Mouse (Mus musculus) adrenal gland, postnatal 36 days (tissue): Measurements from ENCODE around the gene Glb1l. TPM values are rescaled to one million over a fixed set of nuclear protein-coding genes. Genes with fewer than 3 reads are reported as not detected.
A peak's percentile ranks its signal among the peaks of the same experiment; 100 is the strongest.

ENCODE experiments used
- DNase-seq, 2 experiments: peaks; one replicate each; pipeline ENCODE4 v3.0.0; 2021; ENCODE audit warnings: mixed read lengths in 1 of 2
- total RNA-seq, 2 experiments: library from RNA; stranded (reverse); gene quantifications; 2 replicates each; pipeline ENCODE4 v1.2.3; 2021

The Glb1l gene
- total RNA-seq, 2 experiments from 2014 or later = 20.2 to 22.2 TPM

DNA sequence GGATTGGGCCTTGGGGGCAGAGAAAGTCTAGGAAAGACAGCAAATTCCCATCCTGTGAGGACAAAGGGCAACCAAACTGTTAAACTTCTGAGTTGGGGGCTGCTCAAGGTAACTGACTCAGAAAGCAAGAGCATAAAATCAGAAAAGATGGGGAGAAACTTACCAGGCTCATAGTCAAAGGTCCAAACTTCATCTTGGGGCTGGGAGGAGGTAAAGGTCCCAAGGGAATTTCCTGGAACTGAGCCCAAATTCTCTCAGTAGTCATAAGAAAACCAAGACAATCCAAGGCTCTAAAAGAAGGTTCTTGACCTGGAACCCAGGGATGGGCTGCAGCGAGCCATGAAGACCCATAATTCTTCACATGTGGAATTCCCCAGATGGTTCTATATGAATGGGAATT lies 9.4 kb downstream of the Glb1l start:
- DNase-seq = no peak

DNA sequence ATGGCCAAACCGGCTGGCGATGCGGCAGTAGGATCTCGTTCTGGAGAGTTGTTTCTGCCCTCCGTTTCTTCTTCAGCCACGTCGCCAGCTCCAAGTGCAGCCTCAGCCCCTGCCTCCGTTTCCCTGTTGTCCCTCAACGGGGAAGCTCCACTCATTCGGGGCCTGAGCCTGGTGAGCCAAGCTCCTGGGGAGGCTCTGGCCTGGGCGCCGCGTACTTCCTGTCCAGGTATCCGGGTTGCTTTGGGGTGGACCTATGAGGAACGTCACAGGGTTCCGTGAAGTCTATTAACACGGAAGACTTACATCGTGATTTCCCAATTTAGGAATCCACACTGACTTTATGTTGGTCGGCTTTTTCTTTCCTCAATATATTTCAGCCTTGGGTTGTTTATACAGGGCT lies 18.2 kb downstream of the Glb1l start:
- DNase-seq = peak; percentile 65 to 74

DNA sequence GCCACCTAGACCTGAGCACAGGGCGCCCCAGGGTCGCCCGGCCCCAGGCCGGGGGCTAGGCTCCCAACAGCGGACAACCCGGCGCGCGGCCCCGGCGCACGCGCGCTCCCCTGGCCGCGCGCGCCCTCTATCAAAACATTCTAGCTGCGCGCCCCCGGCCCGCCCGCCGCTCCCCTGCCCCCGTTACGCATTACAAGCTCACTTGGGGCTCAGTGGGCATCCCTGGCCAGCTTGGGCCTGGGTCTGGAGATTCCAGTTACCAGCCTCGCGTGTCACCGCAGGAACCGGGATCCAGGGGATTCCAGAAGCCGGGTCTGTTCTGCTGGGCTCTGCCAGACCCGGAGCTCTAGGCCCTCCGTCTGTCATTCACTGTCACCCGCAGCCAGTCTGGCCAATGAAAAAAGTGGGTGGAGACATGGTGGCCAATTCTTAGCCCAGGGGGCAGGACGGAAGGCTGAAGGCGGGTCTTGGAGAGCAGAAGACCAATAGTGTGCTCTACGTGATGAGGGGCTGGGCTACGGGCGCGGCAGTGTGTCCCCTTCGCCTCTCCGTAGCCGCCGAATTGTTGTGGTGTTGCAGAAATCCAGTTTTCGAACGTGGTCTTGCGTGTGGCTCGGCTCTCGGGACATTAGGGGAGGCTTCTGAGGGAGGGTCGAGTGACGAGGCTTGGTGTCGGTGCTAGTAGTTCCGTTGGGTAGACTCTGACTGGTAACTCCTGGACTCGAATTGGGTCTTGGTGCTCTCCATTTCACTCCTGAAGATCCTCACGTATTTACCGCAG lies 18.8 kb downstream of the Glb1l start, which contains the start of the genes Ankzf1 and Atg9a:
Gene Ankzf1 (plus strand): TSS at position 530 of the 781 bp plus-strand sequence.
Gene Atg9a (minus strand): TSS at position 575 of the 781 bp plus-strand sequence.
- peak; percentile 95 to 96 for DNase-seq

DNA sequence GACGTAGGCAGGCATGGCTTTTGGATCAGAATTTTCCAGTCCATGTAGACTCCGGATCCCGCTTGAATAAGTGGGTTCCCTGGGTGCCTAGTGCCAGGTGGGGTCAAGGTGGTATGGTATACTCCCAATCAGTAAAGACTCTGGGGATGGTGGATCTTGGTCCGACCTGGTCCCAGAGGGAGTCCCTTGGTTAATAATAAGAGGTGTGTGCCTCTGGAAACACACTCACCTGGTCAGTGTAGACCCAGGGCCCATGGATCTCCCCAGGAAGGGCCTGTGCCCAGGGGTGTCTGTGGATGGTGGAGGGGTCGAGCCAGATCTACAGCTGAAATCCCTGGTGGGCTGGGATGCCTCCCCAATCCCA lies 19.4 kb downstream of the Glb1l start:
- no peak for DNase-seq

DNA sequence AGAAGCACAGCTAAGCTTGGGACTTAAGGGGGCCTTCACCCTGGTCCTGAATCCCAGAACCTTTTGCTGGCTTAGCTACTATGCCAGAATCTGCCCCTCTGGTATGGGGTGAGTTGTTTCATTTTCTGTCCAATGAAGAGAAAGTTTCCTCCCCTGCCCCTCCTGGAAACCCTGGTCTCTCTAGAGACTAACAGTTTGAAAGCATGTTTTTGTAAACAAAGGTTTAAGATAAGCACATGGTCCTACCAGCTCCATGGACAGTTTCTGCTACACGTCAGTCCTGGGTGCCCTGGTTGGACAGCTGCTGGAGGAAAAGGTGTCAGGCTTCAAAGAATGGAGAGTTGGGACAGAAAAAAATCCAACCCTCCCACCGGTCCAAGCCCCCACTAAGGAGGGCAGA lies 20.0 kb downstream of the Glb1l start:
- DNase-seq = no peak

DNA sequence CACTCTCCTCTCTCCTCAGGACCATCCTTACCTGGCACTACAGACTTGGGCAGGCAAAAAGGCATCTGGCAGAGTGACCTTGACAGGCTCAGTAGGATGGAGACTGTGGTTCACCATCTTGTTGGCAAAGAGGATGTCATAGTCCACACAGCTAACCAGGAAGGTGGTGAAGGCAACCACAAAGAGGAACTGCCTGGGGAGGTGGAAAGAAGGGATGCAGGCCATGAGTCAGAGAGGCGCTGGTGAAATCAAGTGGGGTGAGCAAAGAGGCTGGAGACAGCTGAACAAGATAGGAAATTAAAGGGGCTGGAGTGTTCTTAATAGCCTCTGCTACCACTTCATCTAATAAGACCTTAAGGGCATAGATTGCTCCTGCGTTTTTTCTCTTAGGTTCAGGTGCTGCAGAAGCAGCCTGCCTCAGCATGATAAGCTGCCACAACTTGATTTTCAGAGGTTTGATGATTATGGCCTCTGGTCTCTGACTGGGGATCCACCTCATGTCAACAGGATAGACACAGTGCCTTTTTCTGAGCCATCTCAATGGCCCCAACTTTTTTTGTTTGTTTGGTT lies 22.6 kb downstream of the Glb1l start:
- DNase-seq = no peak

DNA sequence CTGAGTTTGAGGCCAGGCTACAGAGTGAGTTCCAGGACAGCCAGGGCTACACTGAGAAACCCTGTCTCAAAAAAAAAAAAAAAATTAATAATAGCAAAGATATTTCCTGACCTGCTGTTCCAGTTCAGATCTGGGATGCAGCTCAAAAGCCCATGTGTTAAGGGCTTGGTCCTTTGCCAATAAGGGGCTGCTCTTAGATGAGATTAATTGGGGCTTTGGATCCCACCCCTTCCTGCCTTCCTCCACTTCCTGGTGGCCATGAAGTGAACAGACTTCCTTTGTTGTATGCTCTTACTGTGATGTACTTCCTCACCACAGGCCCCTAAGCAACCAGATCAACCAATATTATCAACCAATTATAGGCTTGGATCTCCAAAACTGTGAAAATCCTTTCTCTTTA lies 23.5 kb downstream of the Glb1l start:
- no peak for DNase-seq

DNA sequence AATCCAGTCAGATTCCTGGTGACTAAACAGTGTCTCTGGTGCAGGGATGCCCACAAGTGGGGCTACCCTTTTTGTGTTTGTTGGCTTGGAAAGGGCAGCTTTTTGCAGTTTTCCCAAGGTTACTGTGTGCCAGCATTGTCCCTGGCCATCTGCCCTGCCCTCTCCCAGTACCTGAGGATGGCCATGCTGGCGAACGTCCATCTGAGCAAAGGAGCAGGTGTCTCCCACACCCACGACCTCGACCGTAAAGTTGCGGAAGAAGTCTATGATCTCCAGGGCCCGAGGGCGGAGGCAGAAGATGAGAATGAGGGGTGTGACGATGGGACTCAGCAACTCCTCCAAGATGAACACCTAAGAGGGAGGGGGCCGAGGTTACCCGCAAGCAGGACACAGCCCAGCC lies 25.1 kb downstream of the Glb1l start:
- no peak for DNase-seq

DNA sequence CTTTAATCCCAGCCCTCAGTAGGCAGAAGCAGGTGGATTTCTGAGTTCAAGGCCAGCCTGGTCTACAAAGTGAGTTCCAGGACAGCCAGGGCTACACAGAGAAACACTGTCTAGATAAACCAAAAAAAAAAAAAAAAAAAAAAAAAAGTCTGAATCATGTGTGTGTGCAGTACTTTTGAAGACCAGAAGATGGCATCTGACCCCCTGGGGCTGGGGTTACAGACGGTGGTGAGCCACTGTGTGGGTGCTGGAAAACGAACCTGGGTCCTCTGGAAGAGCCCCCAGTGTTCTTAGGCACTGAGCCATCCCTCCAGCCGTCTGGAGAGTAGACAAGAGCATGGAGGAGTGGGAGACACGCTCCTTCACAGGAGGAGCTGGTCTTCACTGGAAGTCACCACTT lies 28.5 kb downstream of the Glb1l start:
- no peak for DNase-seq

DNA sequence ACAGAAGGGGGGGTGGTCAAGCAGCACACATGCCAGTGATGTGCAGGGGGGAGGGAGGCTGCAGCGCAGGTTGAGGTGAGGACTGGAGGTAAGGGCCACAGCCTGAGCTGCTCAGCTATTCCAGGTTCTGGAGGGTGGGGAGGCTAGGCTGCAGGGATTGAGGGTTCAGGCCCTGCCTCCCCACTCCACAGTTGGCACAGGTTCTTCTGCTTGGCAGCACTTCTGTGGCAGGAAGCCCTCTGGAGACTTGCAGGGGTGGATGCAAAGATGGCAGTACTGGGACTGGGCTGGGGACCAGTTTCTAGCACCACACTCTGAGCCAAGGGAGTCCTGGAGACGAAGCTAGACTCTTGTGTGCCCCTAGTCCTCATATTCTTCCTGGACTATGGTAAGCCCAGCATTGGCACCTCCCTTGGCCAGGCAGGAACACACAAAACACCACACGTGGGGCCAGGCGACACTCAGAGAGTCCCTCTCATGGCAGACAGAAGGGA lies 29.2 kb downstream of the Glb1l start:
- no peak for DNase-seq

DNA sequence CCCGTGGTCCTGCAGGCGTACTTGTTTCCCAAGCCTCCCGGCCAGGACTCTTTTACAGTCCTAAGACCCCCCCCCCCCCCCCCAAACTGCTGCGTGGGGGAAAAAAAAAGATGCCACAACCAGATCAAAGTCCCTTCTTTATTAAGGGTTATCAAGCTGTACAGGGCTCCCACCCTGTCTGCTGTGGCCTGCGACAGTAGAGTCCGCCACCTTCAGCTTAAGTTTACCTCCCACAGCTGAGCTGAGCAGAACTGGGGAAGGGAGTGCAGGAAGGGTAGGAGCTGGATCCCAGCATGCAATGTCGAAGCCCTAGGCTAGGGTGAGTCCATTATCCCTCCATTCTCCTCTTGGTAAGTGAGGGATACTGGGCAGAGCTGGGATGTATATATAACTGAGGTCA lies 29.9 kb downstream of the Glb1l start:
- no peak for DNase-seq

DNA sequence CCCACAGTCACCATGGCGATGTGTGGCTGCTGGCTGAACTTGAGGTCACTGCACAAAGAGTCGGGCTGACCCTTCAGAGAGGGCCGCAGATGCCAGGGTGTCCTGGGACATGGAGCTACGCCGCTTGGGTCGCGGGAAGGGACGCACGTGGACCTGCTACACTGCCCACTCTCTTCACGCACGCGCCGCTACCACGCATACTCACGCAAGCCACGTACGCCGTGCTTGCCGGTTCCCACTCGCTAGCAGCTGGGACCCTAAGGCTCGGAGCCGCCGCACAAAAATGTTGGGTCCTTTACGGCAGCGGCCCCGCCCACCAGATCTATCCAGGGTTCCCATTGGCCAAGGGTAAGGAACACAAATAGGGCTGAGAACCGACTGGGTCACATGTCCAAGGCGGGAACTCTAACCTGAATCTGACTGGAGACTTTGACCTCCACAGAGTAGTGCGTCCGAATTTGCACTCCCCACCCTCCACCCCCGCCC lies 30.5 kb downstream of the Glb1l start, which contains the start of gene Abcb6:
Gene Abcb6 (minus strand): TSS at position 288 of the 486 bp plus-strand sequence.
- peak; percentile 90 to 93 for DNase-seq

DNA sequence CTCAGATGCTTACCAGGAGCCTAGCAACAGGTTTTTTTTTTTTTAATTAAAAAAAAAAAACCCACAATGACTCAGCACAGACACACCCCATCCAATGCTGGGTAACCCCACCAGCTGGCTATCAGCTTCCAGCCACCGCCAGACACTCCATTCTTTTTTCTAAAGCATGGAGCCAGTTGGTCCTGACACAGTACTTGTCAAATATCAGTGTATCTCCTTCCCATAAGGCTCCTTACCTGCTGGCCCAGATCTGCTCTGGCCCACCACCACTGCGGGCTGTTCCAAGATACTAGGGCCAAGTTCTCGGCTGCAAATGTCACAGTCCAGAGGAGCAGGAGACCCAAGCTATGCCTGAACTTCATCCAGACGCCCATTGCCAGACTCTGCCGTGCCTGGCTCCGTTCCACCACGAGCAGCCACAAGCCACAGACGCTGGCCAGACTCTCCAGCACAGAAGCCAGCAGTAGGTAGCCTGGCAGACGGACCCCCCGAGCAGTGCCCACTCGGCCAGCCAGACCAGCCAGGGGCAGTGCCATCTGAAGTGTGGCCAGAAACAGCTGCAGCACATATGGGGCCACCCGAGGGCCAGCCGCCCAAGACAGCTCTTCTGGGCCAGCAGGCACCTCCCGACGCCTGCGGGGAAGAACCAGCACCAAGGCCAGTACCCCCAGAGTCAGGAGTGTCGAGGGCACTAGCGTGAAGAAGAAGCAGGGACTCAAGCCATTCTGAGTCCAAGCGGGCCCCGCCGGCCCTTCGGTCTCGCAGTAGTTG lies 31.1 kb downstream of the Glb1l start:
- DNase-seq = peak; percentile 42 to 66

DNA sequence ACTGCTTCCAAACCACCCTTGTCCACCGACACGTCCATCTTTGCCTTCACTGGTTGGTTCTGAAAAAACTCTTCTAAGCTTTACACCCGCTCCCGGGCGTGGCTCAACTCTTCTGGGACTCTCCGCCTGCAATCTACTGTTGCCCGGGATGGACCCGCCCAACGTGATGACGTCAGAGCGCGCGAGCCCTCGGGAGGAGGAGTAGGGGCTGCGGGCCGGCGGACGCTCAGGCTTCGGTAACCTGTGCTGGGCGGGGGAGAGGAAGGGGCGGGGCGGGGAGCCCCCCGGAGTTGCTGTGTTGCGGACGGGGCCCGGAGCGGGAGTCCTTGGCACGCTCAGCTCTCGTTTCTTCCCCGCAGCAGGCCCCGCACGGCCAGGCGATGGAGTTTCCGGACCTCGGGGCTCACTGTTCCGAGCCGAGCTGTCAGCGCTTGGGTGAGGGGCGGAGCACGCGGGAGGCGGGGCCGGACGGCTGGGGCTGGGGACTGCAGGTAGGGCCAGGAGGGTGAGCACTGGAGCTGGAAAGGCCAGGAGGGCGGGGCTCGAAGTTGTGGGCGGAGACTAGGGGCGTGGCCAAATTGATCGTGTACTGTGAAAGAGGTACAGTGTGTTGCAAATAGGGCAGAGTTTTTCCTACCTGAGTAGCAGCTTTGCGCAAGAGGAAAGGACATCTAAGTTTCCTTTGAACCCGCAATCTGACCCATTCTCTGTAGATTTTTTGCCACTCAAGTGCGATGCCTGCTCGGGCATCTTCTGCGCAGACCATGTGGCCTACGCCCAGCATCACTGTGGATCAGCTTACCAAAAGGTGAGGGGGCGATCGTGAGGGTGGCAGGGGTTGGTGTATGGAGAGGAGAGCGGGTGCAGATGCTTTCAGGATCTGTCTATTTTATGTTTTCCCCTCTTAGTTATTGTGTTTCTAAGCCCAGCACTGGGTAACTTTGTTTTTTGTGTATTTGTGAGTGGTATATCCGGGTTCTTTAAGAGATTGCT lies 41.8 kb downstream of the Glb1l start, which contains the start of gene Zfand2b:
Gene Zfand2b (plus strand): TSS at position 175 of the 993 bp plus-strand sequence.
- peak; percentile 99 for DNase-seq

DNA sequence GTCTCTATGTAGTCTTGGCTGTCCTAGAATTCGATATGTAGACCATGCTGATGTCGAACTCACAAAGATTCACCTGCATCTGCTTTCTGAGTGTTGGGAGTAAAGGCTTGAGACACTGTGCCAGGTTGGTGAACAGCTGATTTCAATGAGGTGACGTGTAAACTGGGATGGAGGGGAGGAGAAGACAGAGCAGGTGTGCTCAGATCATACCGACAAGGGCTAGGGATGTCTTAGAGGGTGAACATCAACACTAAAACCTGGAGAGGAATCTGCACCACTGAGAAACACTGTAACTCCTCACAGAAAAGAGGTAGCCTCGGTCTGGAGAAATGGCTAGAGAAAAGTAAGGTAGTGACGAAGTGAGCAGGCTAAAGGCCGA lies 42.5 kb downstream of the Glb1l start:
- no peak for DNase-seq

DNA sequence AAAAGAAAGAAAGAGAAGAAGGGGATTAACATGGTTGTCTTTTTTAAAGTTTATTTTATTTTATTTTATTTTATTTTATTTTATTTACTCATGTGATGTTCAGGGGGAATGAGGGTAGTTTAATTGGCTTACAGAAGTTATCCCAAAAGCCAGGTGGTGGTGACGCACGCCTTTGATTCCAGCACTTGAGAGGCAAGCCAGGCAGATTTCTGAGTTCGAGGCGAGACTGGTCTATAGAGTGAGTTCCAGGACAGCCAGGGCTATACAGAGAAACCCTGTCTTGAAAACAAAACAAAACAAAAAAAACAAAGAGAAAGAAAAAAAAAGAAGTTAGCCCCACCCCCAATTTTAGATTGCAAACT lies 50.4 kb downstream of the Glb1l start:
- no peak for DNase-seq

DNA sequence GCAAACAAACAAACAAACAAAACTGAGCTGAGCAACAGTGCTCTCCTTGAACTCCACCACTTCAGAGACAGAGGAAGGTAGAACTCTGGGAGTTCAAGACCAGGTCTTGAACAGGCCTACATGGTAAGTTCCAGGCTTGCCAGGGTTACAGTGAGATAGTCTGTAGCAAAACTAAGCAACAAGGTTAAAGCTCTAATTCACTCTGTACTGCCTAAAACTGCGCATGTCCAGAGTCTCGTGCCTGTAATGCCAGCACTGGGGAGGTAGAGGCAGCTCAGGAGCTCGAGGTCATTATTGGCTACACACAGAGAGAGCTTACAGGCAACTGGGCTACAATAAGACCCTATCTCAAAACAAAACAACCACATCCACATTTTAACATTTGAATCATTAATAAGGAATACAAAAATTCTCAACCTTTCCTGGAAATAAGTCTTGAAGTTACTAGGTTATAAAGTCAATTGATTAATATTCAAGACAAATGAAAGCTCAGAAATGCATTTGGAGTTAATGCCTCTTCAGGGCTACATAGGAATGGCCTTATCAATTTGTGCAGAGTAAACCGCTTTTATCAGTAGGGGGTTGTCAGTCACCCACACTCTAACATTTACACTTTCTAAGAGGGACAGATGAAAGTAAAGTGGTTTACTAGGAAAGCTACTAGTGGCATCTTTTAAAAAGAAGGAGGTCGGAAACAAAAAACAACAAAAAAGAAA lies 50.9 kb downstream of the Glb1l start:
- DNase-seq = no peak

DNA sequence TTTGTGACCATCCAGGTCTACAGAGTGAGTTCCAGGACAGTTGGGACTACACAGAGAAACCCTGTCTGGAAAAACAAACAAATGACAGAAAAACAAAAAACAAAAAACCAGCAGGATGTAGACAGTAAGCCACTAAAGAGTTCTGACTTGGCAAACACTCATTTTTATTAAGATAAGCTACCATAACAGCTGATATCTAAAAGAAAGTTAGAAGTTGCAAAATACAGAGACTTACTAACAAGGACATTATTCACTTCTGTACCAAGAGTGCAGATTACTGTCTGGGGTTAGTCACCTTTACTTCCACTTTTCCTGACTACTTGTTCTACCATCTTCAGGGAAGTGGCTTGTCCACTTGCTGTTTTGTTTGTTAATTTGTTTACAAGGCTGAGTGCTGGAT lies 51.6 kb downstream of the Glb1l start:
- DNase-seq = no peak

DNA sequence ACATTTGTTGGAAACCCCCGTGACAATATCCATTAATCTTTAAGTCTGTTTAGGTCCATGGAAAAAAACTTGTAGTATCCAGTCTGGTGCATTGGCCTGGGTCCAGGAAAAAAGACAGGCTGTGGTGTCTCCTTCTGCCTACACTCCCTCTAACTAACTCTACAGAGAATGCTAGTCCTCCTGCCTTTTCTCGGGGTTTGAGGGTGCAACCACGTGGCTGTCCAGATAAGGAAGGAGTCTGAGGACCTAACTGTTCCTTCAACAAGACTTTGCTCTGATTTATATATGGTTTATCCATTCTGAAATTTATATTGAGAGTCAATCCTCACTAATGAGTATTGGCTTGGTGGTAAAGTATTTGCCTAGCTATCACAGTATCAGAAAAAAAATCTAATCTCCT lies 54.8 kb downstream of the Glb1l start:
- DNase-seq = no peak

DNA sequence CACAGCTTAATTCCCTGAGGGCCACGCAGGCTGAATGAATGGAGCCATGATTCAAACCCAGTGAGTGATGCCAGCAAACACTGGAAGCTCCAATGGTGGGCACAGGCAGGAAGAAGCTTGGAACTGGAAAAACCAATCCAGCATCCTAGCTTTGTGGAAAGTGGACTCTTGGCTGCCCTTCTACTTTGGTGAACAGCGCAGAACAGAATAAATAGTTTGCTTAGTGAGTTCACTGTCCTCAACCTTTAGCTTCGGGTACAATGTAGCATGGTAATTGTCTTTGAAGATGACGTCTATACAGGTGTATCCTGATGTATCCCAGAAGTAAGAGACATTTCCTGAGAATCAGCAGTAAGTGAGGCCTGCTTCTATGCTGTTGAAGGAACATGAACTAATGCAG lies 61.9 kb downstream of the Glb1l start:
- DNase-seq = no peak
